Mouse (Mus musculus) bone marrow, adult 2 months (tissue): ENCODE measurements at regions not wholly inside any gene's neighbourhood (a gene's known extent, or its start where the extent isn't known, plus 50 kb on each side); places are given as distances from the start of the nearest gene placed in this dataset.

Source experiments
- H3K27ac ChIP-seq: fragments of 200-500 bp; 2 replicates; pipeline ENCODE4 v1.5.1; 2012; ENCODE audit warnings: low read depth, mild to moderate bottlenecking, control low read depth, inconsistent platforms, low read length; ENCODE audit not compliant: control insufficient read depth, poor library complexity, insufficient read depth
- H3K4me1 ChIP-seq: fragments of 200-500 bp; 2 replicates; pipeline ENCODE4 v1.6.1; 2011; ENCODE audit warnings: low read length; ENCODE audit not compliant: control insufficient read depth, insufficient read depth
- H3K4me3 ChIP-seq: fragments of 200-500 bp; replicated peaks from 2 replicates; pipeline ENCODE3; 2011; ENCODE audit warnings: mild to moderate bottlenecking, low read depth, low read length, control low read depth; ENCODE audit not compliant: control insufficient read depth
- CTCF ChIP-seq: fragments of 200-500 bp; IDR thresholded peaks from 2 replicates; pipeline ENCODE4 v1.5.1; 2011; ENCODE audit warnings: low read length, control low read depth; ENCODE audit not compliant: control insufficient read depth, insufficient read depth
- POLR2A ChIP-seq: fragments of 200-500 bp; IDR thresholded peaks from 2 replicates; pipeline ENCODE4 v1.6.1; 2011; ENCODE audit warnings: low read depth, mild to moderate bottlenecking, control low read depth, low read length, borderline replicate concordance; ENCODE audit not compliant: control insufficient read depth
- WGBS: fragments of 180-500 bp; shearing (Covaris S2); methylation state at CpG from one replicate; pipeline ENCODE4 v1.1.7; 2018; 5-methylcytosine and 5-hydroxymethylcytosine counted together

GRCm38 (mm10) chr5:75471010-75471409 is 103.7 kb upstream of the Kit start:
- Histone ChIP-seq H3K4me1 (no peaks in the 10 kb centered on the region; the same call in 1 of the 2 replicates), H3K4me3 (no peak overlapping the region), H3K27ac (no peak overlapping the region)
- WGBS: 37% methylated on average over 8 of the region's 8 CpGs
- no peak for TF ChIP-seq CTCF
- no peak for TF ChIP-seq POLR2A

- WGBS: 71% methylated on average over 3 of the region's 3 CpGs
- Histone ChIP-seq H3K4me1 (no peaks in the 10 kb centered on the region; the same call in 1 of the 2 replicates), H3K27ac (no peak overlapping the region), H3K4me3 (no peak overlapping the region)
- TF ChIP-seq CTCF (no peak), POLR2A (no peak)
Observed at GRCm38 (mm10) chr5:75472484-75472883, 102.2 kb upstream of the Kit start.

DNA sequence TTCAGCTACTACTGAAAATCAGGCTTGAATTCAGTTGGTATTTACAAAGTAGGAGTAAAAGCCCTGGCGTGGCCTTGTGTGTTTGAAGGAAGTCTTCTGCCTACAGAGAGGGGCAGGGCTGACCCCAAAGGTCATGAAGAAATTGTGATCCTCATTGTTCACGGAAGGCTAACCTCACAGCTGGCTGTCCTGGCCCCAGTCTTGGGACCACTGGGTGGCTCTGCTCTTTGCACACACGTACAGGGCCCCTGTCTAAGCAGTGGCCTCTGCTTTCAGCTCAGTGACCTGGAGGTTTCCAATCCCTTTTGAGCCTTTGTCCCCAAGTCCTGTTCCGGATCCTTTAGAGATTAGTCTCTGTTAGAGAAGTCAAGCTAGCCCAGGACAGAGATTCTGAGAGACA is 99.3 kb upstream of the Kit start:
- TF ChIP-seq POLR2A (no peak), CTCF (no peak)
- Histone ChIP-seq H3K27ac (no peak overlapping the region), H3K4me1 (no peaks in the 10 kb centered on the region; the same call in 1 of the 2 replicates), H3K4me3 (no peak overlapping the region)
- 86% methylated on average over 4 of the region's 4 CpGs for WGBS

DNA sequence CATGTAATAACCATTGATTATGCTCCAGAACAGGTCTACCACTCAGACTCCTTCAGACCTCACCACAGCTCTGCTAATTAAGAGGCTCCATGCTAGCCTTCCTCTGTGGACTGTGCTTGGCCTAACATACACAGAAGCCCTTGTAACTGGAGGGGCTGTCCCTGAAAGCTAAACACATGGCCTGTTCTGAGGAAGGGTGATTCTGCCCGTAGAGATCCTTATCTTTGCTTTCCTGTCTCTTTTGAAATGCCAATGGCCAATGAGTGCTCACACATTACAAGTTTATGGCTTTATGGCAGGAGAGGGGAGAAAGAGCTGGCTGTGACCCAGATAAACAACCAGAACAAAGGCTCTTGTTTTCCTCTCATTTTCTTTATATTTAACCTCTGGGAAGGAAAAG is 96.2 kb upstream of the Kit start:
- WGBS: 15% methylated on average over 1 of the region's 1 CpGs
- TF ChIP-seq POLR2A: no peak
- no peak for TF ChIP-seq CTCF
- no peak overlapping the region for H3K27ac ChIP-seq
- H3K4me3 ChIP-seq: no peak overlapping the region
- no peaks in the 10 kb centered on the region for H3K4me1 ChIP-seq

DNA sequence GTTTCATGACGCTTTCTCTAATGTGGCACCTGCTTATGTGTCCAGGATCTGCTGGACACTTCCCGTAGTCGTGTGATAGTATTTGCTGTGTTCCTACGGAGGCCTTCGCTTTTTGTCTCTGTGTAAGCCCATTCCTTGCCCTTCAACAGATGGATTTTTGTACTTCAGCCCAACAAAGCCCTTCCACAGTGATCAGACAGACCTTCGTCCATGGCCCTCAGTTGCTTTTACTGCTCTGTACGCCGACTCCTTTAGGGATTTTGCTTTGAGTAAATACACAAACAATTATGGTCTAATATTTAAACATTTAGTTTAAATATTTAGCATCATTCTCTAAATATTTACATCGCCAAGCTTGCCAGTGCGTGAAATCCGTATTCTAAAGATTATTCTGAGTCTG is 95.6 kb upstream of the Kit start:
- 90% methylated on average over 11 of the region's 11 CpGs for WGBS
- Histone ChIP-seq H3K4me3 (no peak overlapping the region), H3K27ac (no peak overlapping the region), H3K4me1 (no peaks in the 10 kb centered on the region)
- TF ChIP-seq CTCF: no peak
- TF ChIP-seq POLR2A: no peak

- H3K4me1 ChIP-seq: no peaks in the 10 kb centered on the region
- no peak overlapping the region for H3K27ac ChIP-seq
- TF ChIP-seq POLR2A (no peak), CTCF (no peak)
- 81% methylated on average over 7 of the region's 7 CpGs for WGBS
- no peak overlapping the region for H3K4me3 ChIP-seq
Observed at GRCm38 (mm10) chr5:75481595-75481994, 93.1 kb upstream of the Kit start.

DNA sequence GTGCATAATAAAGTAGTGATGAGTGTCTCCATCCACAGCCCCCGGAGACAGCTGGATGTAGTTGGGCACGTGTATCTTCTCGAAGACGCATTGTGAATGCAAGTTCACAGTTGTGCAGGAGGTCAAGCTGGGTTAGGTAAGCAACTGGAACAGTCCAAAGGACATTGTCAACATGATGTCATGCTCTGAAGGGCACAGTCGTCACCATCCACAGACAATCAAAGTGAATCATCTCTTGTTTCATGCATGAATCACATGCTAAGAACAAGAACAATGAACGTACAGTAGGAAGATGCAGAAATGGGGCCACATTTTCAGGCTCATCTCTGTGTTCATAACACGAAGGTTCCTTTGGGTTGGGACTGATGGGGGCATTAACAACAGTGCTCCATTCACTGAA is 90.4 kb upstream of the Kit start:
- WGBS: 89% methylated on average over 7 of the region's 7 CpGs
- TF ChIP-seq CTCF: no peak
- TF ChIP-seq POLR2A: no peak
- H3K4me3 ChIP-seq: no peak overlapping the region
- no peaks in the 10 kb centered on the region for H3K4me1 ChIP-seq
- no peak overlapping the region for H3K27ac ChIP-seq

- TF ChIP-seq POLR2A (no peak), CTCF (no peak)
- Histone ChIP-seq H3K4me1 (no peaks in the 10 kb centered on the region; the same call in 1 of the 2 replicates), H3K4me3 (no peak overlapping the region), H3K27ac (no peak overlapping the region)
- 59% methylated on average over 9 of the region's 9 CpGs for WGBS
Observed at GRCm38 (mm10) chr5:75490806-75491205, 83.9 kb upstream of the Kit start.

GRCm38 (mm10) chr5:75494143-75494542 is 80.6 kb upstream of the Kit start:
- H3K4me3 ChIP-seq: no peak overlapping the region
- no peak overlapping the region for H3K27ac ChIP-seq
- TF ChIP-seq CTCF (no peak), POLR2A (no peak)
- no peaks in the 10 kb centered on the region; the same call in 1 of the 2 replicates for H3K4me1 ChIP-seq
- 43% methylated on average over 10 of the region's 10 CpGs for WGBS
